Mouse (Mus musculus) cerebellum, adult 2 months (tissue): ENCODE measurements at regions not wholly inside any gene's neighbourhood (a gene's known extent, or its start where the extent isn't known, plus 50 kb on each side); places are given as distances from the start of the nearest gene placed in this dataset.
A peak's percentile ranks its signal among the peaks of the same experiment; 100 is the strongest.

Source experiments
- DNase-seq, 2 experiments: peaks; one replicate each; pipeline ENCODE4 v3.0.0; 2021
- H3K27ac ChIP-seq: fragments of 200-500 bp; 2 replicates; pipeline ENCODE4 v1.5.1; 2012; ENCODE audit warnings: low read length, control low read depth, inconsistent platforms; ENCODE audit not compliant: insufficient read depth
- H3K27me3 ChIP-seq: fragments of 200-500 bp; 2 replicates; pipeline ENCODE4 v1.6.1; 2012; ENCODE audit warnings: inconsistent platforms, mild to moderate bottlenecking, low read length, moderate library complexity; ENCODE audit not compliant: control insufficient read depth, insufficient read depth
- H3K4me1 ChIP-seq: fragments of 200-500 bp; 2 replicates; pipeline ENCODE4 v1.6.1; 2011; ENCODE audit warnings: low read length; ENCODE audit not compliant: control insufficient read depth, insufficient read depth
- H3K4me3 ChIP-seq: fragments of 200-500 bp; replicated peaks from 2 replicates; pipeline ENCODE3; 2011; ENCODE audit warnings: mild to moderate bottlenecking, low read depth, low read length, control low read depth; ENCODE audit not compliant: insufficient read depth
- CTCF ChIP-seq: fragments of 200-500 bp; IDR thresholded peaks from 2 replicates; pipeline ENCODE4 v1.5.1; 2011; ENCODE audit warnings: low read depth, mild to moderate bottlenecking, control low read depth, low read length, moderate library complexity, borderline replicate concordance; ENCODE audit not compliant: insufficient read depth
- POLR2A ChIP-seq: fragments of 200-500 bp; IDR thresholded peaks from 2 replicates; pipeline ENCODE4 v1.6.1; 2011; ENCODE audit warnings: low read length, control low read depth, borderline replicate concordance; ENCODE audit not compliant: insufficient read depth
- WGBS: fragments of 180-500 bp; shearing (Covaris S2); methylation state at CpG from one replicate; pipeline ENCODE4 v1.1.7; 2018; 5-methylcytosine and 5-hydroxymethylcytosine counted together

- TF ChIP-seq CTCF (no peak), POLR2A (no peak)
- Histone ChIP-seq H3K4me3 (no peak overlapping the region), H3K27me3 (no peaks in the 10 kb centered on the region), H3K27ac (no peak overlapping the region), H3K4me1 (no peaks in the 10 kb centered on the region)
- no peak for DNase-seq
- 82% methylated on average over 3 of the region's 3 CpGs for WGBS
Observed at GRCm38 (mm10) chr7:76047743-76048142, 181.9 kb upstream of the Agbl1 start.

GRCm38 (mm10) chr7:76049342-76049741 lies 180.3 kb upstream of the Agbl1 start:
- TF ChIP-seq POLR2A: no peak
- TF ChIP-seq CTCF: no peak
- H3K4me3 ChIP-seq: no peak overlapping the region
- WGBS: 76% methylated on average over 2 of the region's 2 CpGs
- H3K27ac ChIP-seq: no peak overlapping the region
- no peaks in the 10 kb centered on the region for H3K27me3 ChIP-seq
- no peak for DNase-seq
- H3K4me1 ChIP-seq: no peaks in the 10 kb centered on the region

GRCm38 (mm10) chr7:76053843-76054242 lies 175.8 kb upstream of the Agbl1 start:
- no peak for DNase-seq
- H3K4me1 ChIP-seq: no peaks in the 10 kb centered on the region
- WGBS: 77% methylated on average over 3 of the region's 3 CpGs
- TF ChIP-seq POLR2A (no peak), CTCF (no peak)
- H3K4me3 ChIP-seq: no peak overlapping the region
- H3K27ac ChIP-seq: no peak overlapping the region
- H3K27me3 ChIP-seq: no peaks in the 10 kb centered on the region

GRCm38 (mm10) chr7:76099149-76099548 lies 130.5 kb upstream of the Agbl1 start:
- no peaks in the 10 kb centered on the region for H3K4me1 ChIP-seq
- no peak for DNase-seq
- no peak for TF ChIP-seq POLR2A
- TF ChIP-seq CTCF: no peak
- H3K4me3 ChIP-seq: no peak overlapping the region
- no peak overlapping the region for H3K27ac ChIP-seq
- H3K27me3 ChIP-seq: no peaks in the 10 kb centered on the region
- WGBS: 95% methylated on average over 1 of the region's 1 CpGs

- Histone ChIP-seq H3K27me3 (no peaks in the 10 kb centered on the region), H3K4me3 (no peak overlapping the region), H3K4me1 (no peaks in the 10 kb centered on the region), H3K27ac (no peak overlapping the region)
- WGBS: 86% methylated on average over 8 of the region's 8 CpGs
- TF ChIP-seq CTCF (no peak), POLR2A (no peak)
- no peak for DNase-seq
Observed at GRCm38 (mm10) chr7:76121242-76121844, 108.3 kb upstream of the Agbl1 start.

- DNase-seq: peak in 1 of 2 experiments; percentile 0
- WGBS: 34% methylated on average over 2 of the region's 2 CpGs
- H3K27me3 ChIP-seq: no peaks in the 10 kb centered on the region
- peaks cover 4% of the 10 kb centered on the region for H3K4me1 ChIP-seq
- no peak overlapping the region for H3K27ac ChIP-seq
- H3K4me3 ChIP-seq: no peak overlapping the region
- TF ChIP-seq POLR2A (no peak), CTCF (no peak)
Observed at GRCm38 (mm10) chr7:76127641-76128111, 102.0 kb upstream of the Agbl1 start.

GRCm38 (mm10) chr7:76142455-76142854 lies 87.2 kb upstream of the Agbl1 start:
- no peak overlapping the region for H3K27ac ChIP-seq
- H3K27me3 ChIP-seq: no peaks in the 10 kb centered on the region
- 43% methylated on average over 4 of the region's 4 CpGs for WGBS
- H3K4me1 ChIP-seq: no peaks in the 10 kb centered on the region
- TF ChIP-seq POLR2A: no peak
- no peak for TF ChIP-seq CTCF
- H3K4me3 ChIP-seq: no peak overlapping the region
- no peak for DNase-seq

- Histone ChIP-seq H3K4me3 (no peak overlapping the region), H3K4me1 (no peaks in the 10 kb centered on the region), H3K27ac (no peak overlapping the region), H3K27me3 (no peaks in the 10 kb centered on the region)
- TF ChIP-seq POLR2A (no peak), CTCF (no peak)
- DNase-seq: no peak
Observed at GRCm38 (mm10) chr7:76146385-76146784, 83.3 kb upstream of the Agbl1 start.
